Mouse (Mus musculus) layer of hippocampus, adult 6 months (tissue): ENCODE measurements around the gene Coa7. TPM values are rescaled to one million over a fixed set of nuclear protein-coding genes. Genes with fewer than 3 reads are reported as not detected.

ENCODE experiments used
- long read RNA-seq, 2 experiments: library from polyadenylated mRNA; unstranded; transcript quantifications; one replicate each; pipeline ENCODE4 v2.0.0; 2019 to 2020
- polyA plus RNA-seq: library from polyadenylated mRNA; unstranded; fragments of <200 nt; fragmentation: Nextera tagmentation; gene quantifications from 2 replicates; pipeline ENCODE4 v1.2.3, GENCODE M21; 2021

Gene Coa7
- polyA plus RNA-seq: 19.1 and 27.6 TPM in 2 replicates
- long read RNA-seq, experiment 1, transcript Coa7-202 (3 exons, 3,714 nt): major isoform, 19 of 22 reads
- long read RNA-seq, experiment 1, partial matches to known transcripts: 0 of 22 reads
- long read RNA-seq, experiment 1, other reads (novel, unspliced or antisense): 3 of 22 reads
- long read RNA-seq, experiment 2, transcript Coa7-202 (3 exons, 3,714 nt): major isoform, 63 of 63 reads
- long read RNA-seq, experiment 2, partial matches to known transcripts: 0 of 63 reads
- long read RNA-seq, experiment 2, other reads (novel, unspliced or antisense): 0 of 63 reads

GRCm38 (mm10) chr4:108327730-108328484 is at the start of gene Coa7:
Coa7 (plus strand) TSS chr4:108328140.

GRCm38 (mm10) chr4:108300670-108301373 is 27.1 kb upstream of the Coa7 start, which contains the start of gene Zyg11b:
Zyg11b (minus strand) TSS chr4:108301096.

GRCm38 (mm10) chr4:108383183-108383714 is 55.3 kb downstream of the Coa7 start, which contains the start of gene Shisal2a:
Shisal2a (minus strand) TSS chr4:108383349.

Other genes starting within 250 kb of the Coa7 start
- gene Podn, start 231.7 kb upstream of the Coa7 start, polyA plus RNA-seq: 0.95 and 0.97 TPM in 2 replicates
- gene Scp2, start 183.1 kb upstream of the Coa7 start, polyA plus RNA-seq: 245 and 274 TPM in 2 replicates
- 12.4 and 15.2 TPM in 2 replicates for gene Echdc2, start 162.7 kb upstream of the Coa7 start, polyA plus RNA-seq
- gene Zyg11a, start 110.1 kb upstream of the Coa7 start, polyA plus RNA-seq: not detected in 2 replicates
- gene Zyg11b, start 27.0 kb upstream of the Coa7 start, polyA plus RNA-seq: 29.0 and 29.2 TPM in 2 replicates
- gene Shisal2a, start 55.2 kb downstream of the Coa7 start, polyA plus RNA-seq: 0.35 and 0.46 TPM in 2 replicates
- 12.3 and 13.0 TPM in 2 replicates for gene Gpx7, start 78.8 kb downstream of the Coa7 start, polyA plus RNA-seq
- gene Tut4, start 131.3 kb downstream of the Coa7 start, polyA plus RNA-seq: 4.0 and 5.5 TPM in 2 replicates